Mouse (Mus musculus): ENCODE measurements around the gene Unc5b.
"Not testable (repeated sequence)": the region's sequence is repeated elsewhere in the genome, so short reads cannot be mapped to it uniquely, and the experiment has no call there.

The Unc5b gene

GRCm38 (mm10) chr10:60753261-60753660 is 78.1 kb downstream of the Unc5b start:
- no peak for DNase-seq (ENCODE audit: low spot score)

DNA sequence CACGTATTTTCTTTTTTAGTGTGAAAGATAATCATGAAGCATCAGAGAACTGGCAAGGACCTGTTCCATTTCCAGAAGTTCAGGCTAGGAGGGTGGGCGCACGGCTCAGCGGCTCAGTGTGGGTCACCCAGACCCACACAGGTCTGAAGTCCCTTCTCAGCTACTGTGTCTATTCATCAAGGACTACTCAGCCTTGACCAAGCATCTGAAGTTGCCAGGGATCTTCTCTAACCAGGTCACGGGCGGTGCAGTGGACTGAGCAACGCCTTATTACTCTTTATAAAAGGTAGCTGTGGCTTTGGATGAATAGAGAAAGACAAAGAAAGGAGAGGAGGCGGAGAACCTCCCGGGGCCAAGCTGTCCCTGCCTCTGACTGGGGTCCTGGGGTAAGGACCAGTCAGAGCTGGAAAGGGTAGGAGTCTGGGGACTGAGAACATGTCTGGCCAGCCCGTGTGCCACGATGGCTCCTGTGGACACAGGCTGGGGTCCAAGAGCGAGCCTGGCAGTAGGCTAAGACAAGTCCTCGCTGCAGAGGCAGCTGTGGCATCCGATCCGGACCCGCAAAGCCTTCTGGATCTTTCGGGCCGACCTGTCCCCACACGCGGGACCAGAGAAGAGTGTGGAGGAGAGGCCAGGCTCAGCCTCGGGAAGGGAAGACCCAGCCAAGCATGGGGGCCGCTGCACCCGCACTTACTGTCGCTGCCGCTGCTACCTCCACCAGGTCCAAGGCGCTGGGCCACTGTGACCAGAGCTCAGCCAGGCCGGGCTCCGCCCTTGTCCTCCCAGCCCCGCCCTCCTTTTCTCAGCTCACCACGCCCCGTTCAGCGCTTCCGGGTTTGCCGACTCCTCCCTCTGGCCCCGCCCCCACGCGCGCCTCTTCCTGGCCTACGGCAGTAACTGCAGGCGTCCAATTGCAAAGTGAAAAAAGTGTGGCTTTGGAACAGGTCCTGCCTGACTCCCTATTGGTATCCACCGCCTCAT is 79.1 kb downstream of the Unc5b start, which contains the start of gene Slc29a3:
Slc29a3 (minus strand) TSS at position 755 of the 981 bp plus-strand sequence.
- DNase-seq (ENCODE audit: low spot score) = peak; percentile 94

- DNase-seq (ENCODE audit: low spot score) = no peak
These were observed 83.6 kb downstream of the Unc5b start for GRCm38 (mm10) chr10:60747667-60748212.

- no peak for DNase-seq (ENCODE audit: low spot score)
These were observed 84.9 kb downstream of the Unc5b start for GRCm38 (mm10) chr10:60746512-60746911.

GRCm38 (mm10) chr10:60744543-60745290 is 86.7 kb downstream of the Unc5b start:
- DNase-seq (ENCODE audit: low spot score) = no peak

GRCm38 (mm10) chr10:60743681-60744080 is 87.7 kb downstream of the Unc5b start:
- no peak for DNase-seq (ENCODE audit: low spot score)

- peak; percentile 25 for DNase-seq (ENCODE audit: low spot score)
These were observed 88.4 kb downstream of the Unc5b start for GRCm38 (mm10) chr10:60742942-60743341.

DNA sequence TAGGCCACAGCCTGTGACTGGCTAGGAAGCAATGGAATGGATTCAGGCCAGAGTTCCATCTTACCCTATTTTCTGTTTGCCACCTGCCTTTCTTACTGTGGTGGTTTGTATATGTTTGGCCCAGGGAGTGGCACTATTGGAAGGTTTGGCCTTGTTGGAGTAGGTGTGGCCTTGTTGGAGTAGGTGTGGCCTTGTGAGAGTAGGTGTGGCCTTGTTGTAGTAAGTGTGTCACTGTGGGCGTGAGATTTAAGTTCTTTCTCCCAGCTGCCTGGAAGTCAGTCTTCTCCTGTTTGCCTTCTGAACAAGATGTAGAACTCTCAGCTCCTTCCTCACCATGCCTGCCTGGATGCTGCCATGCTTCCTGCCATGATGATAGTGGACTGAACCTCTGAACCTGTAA is 89.1 kb downstream of the Unc5b start:
- DNase-seq (ENCODE audit: low spot score) = not testable (repeated sequence)

DNA sequence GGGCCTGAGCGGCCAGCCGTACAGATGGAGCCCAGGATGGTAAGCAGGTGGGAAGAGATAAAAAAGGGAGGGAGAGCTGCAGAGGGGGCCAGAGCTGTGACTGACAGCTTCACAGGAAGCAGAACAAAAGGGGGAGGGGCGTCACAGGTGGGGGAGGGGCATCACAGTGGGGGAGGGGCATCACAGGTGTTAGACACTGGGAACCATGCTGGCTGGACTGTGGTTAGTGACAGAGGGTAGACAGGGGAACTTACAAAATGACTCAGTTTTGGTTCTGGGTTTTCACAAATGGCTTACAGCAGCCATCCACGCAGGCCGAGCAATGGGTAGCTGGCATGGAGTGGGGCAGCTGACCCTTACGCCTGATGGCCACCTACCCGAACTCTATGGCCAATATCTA is 89.9 kb downstream of the Unc5b start:
- DNase-seq (ENCODE audit: low spot score) = no peak

GRCm38 (mm10) chr10:60739619-60740363 is 91.6 kb downstream of the Unc5b start:
- no peak for DNase-seq (ENCODE audit: low spot score)

DNA sequence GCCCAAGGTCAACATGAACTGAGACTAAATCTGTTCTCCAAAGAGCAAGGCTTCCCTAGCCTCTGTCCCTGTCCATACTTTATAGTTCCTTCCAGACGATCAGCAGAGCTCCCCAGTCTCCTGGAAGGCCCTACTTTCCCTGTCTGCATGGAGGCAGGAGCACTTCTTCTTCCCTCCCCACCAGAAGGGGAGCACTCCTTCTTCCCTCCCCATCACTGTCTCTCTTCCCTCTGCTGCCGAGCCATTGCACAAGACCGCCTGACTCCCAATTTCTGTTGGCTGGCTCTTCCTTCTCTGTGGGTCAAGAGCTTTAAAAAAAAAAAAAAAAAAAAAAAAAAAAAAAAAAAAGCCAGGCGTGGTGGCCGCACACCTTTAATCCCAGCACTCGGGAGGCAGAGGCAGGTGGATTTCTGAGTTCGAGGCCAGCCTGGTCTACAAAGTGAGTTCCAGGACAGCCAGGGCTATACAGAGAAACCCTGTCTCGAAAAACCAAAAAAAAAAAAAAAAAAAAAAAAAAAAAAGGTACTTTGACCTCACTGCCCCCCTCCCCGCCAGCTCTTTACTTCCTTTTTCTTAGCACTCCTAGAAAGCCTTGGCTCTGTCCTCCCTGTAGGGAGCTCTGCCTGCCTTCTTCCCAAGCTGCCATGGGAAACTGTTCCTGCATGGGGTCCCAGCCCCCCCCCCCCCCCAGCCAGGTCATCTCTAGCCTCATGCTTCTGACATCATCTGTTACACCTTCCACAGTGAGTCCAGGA is 93.3 kb downstream of the Unc5b start:
- DNase-seq (ENCODE audit: low spot score) = no peak

GRCm38 (mm10) chr10:60737169-60737728 is 94.1 kb downstream of the Unc5b start:
- no peak for DNase-seq (ENCODE audit: low spot score)

- no peak for DNase-seq (ENCODE audit: low spot score)
These were observed 95.6 kb downstream of the Unc5b start for GRCm38 (mm10) chr10:60735737-60736136.

DNA sequence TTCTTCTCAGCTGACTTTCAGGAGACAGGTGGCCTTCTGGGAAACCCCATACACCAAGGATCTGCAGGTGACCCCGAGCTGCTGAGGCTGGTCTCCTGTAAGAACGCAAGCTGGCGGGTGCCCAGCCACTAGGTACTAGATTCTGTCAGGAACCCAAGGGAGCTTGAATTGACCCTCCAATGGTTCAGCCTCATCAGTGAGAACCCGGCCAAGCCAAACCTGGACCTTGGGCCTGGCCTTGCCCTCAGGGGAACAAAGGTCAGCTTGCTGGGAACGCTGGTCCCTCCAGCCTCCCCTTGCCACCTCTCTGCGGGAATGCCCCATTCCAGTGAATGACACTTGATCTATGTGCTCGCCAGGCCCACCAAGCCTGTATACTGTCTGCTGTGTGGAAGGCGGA is 97.9 kb downstream of the Unc5b start:
- DNase-seq (ENCODE audit: low spot score) = no peak

DNA sequence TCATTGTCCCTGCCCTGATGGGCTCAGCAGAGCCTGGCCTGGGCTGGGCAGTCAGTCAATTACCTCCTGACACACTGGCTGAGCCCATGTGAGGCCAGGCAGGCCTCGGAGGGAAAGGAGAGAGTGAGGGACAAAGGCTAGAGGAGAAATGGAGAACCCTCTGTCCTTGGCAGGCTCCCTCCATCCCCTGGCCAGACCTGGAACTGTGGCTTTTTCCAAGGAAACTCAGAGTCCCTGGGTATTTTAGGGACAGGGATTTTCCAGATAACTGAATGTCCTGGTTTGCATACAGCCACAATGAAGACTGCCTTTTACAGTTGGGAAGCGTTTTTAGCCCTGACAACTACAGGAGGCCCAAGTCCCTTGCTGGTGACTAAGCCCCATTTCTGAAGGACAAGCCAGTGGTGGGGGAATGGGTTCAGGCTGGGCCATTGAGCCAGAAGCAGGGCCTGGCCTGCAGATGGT is 99.0 kb downstream of the Unc5b start:
- DNase-seq (ENCODE audit: low spot score) = no peak

DNA sequence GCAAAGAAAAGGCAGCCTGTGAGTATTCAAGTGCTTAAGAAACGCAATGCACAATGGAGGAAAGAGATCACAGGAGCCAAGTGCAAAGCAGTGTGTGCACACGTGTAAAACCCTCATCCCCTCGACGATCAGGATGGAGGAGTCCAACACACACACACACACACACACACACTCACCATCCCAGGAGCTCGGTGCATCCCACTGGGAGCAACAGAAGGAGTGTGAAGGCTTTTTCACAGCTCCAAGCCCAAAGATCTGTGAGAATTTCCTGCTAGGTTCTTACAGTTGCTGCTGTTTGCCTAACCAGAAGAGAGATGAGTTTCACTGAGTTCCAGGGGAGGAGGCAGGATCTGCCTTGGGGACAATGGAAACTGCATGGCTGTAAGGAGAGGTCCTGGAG is 99.6 kb downstream of the Unc5b start:
- no peak for DNase-seq (ENCODE audit: low spot score)

DNA sequence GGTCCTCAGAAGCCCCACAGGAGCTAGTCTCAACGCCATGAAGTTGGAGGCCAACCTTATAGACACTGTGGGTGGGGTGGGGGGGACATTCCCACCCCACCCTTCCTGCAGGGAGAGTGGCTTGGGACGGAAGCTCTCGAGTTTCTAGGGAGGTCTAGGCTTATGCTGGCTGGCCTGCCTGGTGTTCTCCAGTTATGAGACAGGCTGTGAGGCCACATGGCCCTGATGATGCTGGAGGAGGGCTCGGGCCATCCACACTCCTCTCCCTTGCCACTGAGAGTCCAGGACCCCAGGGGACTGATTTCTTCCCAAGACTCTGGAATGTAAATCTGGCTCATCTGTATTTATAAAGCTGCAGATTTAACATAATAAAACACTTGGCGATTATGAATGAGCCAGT is 104.1 kb downstream of the Unc5b start:
- DNase-seq (ENCODE audit: low spot score) = no peak

GRCm38 (mm10) chr10:60726896-60727295 is 104.5 kb downstream of the Unc5b start:
- no peak for DNase-seq (ENCODE audit: low spot score)

DNA sequence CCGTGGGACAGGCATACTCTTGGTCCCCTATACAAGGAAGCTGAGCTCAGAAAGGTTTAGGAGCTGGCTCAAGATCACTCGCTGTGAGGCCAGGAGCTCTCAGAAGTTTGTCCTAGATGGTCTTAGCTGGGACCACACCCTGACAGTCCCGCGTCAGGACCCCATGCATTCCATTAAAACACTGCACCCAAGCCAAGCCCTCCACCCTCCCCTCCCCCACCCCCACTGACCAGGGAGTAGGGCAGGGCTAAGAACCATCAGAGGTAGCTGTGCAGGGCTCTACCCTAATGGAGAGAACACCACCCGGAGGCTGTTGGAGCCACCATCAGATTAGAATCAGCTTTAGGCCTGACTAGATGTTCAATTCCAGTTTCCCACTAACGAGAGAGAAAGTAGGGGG is 106.9 kb downstream of the Unc5b start:
- no peak for DNase-seq (ENCODE audit: low spot score)

DNA sequence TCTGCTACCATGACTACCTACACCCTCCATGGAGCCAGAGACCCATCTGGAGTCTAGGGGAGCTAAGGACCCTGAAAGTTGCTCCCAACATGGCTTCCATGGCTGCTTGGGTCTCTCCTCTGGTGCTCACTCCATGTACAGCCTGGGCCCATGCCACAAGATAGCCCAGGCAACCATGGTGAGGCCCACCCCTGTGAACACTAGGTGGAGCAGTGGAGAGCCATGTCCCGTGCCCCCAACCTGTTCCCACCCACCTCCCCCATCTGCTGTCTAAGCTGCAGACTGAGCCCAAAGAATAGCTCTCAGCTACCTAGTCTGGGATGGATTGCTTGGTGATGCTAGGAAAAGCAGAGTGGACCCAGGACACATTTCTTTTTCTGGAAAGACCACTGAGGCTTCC is 108.0 kb downstream of the Unc5b start:
- DNase-seq (ENCODE audit: low spot score) = no peak

DNA sequence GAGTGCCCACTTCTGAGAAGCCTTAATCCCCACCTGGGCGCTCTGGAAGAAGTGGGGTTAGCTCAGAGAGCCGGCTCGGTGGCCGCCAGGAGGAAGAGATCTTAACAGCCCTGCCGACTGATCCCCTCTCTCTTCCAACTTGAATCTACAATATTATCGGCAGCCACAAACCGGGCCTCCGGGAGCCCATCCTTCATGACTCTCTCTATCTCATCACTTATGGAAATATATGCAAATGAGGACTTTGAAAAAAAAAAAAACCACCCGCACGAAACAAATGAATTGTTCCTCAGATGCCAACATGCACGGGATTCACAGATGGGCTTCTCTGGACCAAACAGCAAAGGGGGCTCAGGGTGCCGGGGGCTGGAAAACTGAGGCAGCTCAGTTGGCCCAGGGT is 109.7 kb downstream of the Unc5b start:
- DNase-seq (ENCODE audit: low spot score) = no peak

Measured in ovary, adult 18-20 months (tissue).